Mouse (Mus musculus) liver, embryonic 11.5 days (tissue): ENCODE results near the gene Cemip. TPM values are rescaled to one million over a fixed set of nuclear protein-coding genes. Genes with fewer than 3 reads are reported as not detected.

Source experiments
- ATAC-seq: fragments of 200-750 bp; cut with Nextera tagmentation; replicated peaks from 2 replicates; pipeline ENCODE4 v1.8.0; 2017; ENCODE audit warnings: moderate number of reproducible peaks, mild to moderate bottlenecking, moderate TSS enrichment, moderate library complexity; ENCODE audit not compliant: low FRiP score
- DNase-seq: peaks from one replicate; pipeline ENCODE4 v3.0.0-alpha.2; 2017; ENCODE audit warnings: low spot score
- H3K27ac ChIP-seq: fragments of 300-500 bp; sonication (generic); 2 replicates; pipeline ENCODE4 v1.5.1; 2014; ENCODE audit warnings: mild to moderate bottlenecking, low read depth, low read length, control low read depth
- H3K27me3 ChIP-seq: fragments of 300-500 bp; sonication (generic); replicated peaks from 2 replicates; pipeline ENCODE4 v1.6.1; 2014; ENCODE audit warnings: low read length, mixed read lengths; ENCODE audit not compliant: control insufficient read depth, insufficient read depth
- H3K36me3 ChIP-seq: fragments of 300-500 bp; sonication (generic); 2 replicates; pipeline ENCODE4 v1.6.1; 2014; ENCODE audit warnings: mild to moderate bottlenecking, low read length, moderate library complexity, mixed read lengths; ENCODE audit not compliant: control insufficient read depth, insufficient read depth
- H3K4me1 ChIP-seq: fragments of 300-500 bp; sonication (generic); replicated peaks from 2 replicates; pipeline ENCODE4 v1.6.1; 2014; ENCODE audit warnings: low read length, mixed read lengths; ENCODE audit not compliant: control insufficient read depth, insufficient read depth
- H3K4me2 ChIP-seq: fragments of 300-500 bp; sonication (generic); 2 replicates; pipeline ENCODE4 v1.6.1; 2014; ENCODE audit warnings: mild to moderate bottlenecking, control low read depth, moderate library complexity
- H3K4me3 ChIP-seq: fragments of 300-500 bp; sonication (generic); 2 replicates; pipeline ENCODE4 v1.5.1; 2014; ENCODE audit warnings: low read depth, low read length, control low read depth
- H3K9ac ChIP-seq: fragments of 300-500 bp; sonication (generic); 2 replicates; pipeline ENCODE4 v1.6.1; 2014; ENCODE audit warnings: low read depth, low read length, control low read depth
- H3K9me3 ChIP-seq: fragments of 300-500 bp; sonication (generic); 2 replicates; pipeline ENCODE4 v1.6.1; 2016; ENCODE audit warnings: low read length, inconsistent platforms, mixed read lengths; ENCODE audit not compliant: control insufficient read depth
- WGBS: fragments of 180-500 bp; shearing (Covaris S2); extraction: QIAGEN DNeasy Blood & Tissue Kit; methylation state at CpG from one replicate; pipeline ENCODE4 v1.1.7; 2014; 5-methylcytosine and 5-hydroxymethylcytosine counted together
- polyA plus RNA-seq: library from polyadenylated mRNA; unstranded; fragments of >200 nt; fragmentation: Nextera tagmentation; extraction: Ambion mirVana; gene quantifications from 2 replicates; pipeline ENCODE4 v1.2.1, GENCODE M21; 2014

Cemip gene
- polyA plus RNA-seq, 1 experiment from 2014 or later: 0.15 TPM

GRCm38 (mm10) chr7:84028368-84028767, 57.9 kb downstream of the Cemip start:
- 66% methylated on average over 4 of the region's 4 CpGs for WGBS
- Histone ChIP-seq H3K9me3 (no peaks in the 10 kb centered on the region), H3K36me3 (no peaks in the 10 kb centered on the region), H3K27ac (no peak overlapping the region), H3K9ac (no peak overlapping the region), H3K4me3 (no peak overlapping the region), H3K27me3 (no peaks in the 10 kb centered on the region), H3K4me1 (no peaks in the 10 kb centered on the region), H3K4me2 (no peak overlapping the region)
- no peak for DNase-seq
- ATAC-seq: no peak

GRCm38 (mm10) chr7:84026950-84027585, 59.2 kb downstream of the Cemip start:
- ATAC-seq: no peak
- Histone ChIP-seq H3K4me3 (no peak overlapping the region), H3K4me1 (no peaks in the 10 kb centered on the region), H3K36me3 (no peaks in the 10 kb centered on the region), H3K4me2 (no peak overlapping the region), H3K9me3 (no peaks in the 10 kb centered on the region), H3K27ac (no peak overlapping the region), H3K9ac (no peak overlapping the region), H3K27me3 (no peaks in the 10 kb centered on the region)
- 72% methylated on average over 1 of the region's 1 CpGs for WGBS
- no peak for DNase-seq

GRCm38 (mm10) chr7:84026090-84026489, 60.2 kb downstream of the Cemip start:
- H3K4me3 ChIP-seq: no peak overlapping the region
- DNase-seq (no peak), ATAC-seq (no peak)
- no peaks in the 10 kb centered on the region for H3K36me3 ChIP-seq
- no peaks in the 10 kb centered on the region for H3K27me3 ChIP-seq
- H3K9ac ChIP-seq: no peak overlapping the region
- no peak overlapping the region for H3K27ac ChIP-seq
- WGBS: 79% methylated on average over 4 of the region's 4 CpGs
- H3K9me3 ChIP-seq: no peaks in the 10 kb centered on the region
- no peak overlapping the region for H3K4me2 ChIP-seq
- H3K4me1 ChIP-seq: no peaks in the 10 kb centered on the region

GRCm38 (mm10) chr7:84023466-84023865, 62.8 kb downstream of the Cemip start:
- no peaks in the 10 kb centered on the region for H3K36me3 ChIP-seq
- H3K9me3 ChIP-seq: no peaks in the 10 kb centered on the region
- ATAC-seq (no peak), DNase-seq (no peak)
- H3K4me3 ChIP-seq: no peak overlapping the region
- 74% methylated on average over 6 of the region's 6 CpGs for WGBS
- H3K27ac ChIP-seq: no peak overlapping the region
- H3K4me2 ChIP-seq: no peak overlapping the region
- no peak overlapping the region for H3K9ac ChIP-seq
- no peaks in the 10 kb centered on the region for H3K27me3 ChIP-seq
- H3K4me1 ChIP-seq: no peaks in the 10 kb centered on the region

GRCm38 (mm10) chr7:84022462-84022861, 63.8 kb downstream of the Cemip start:
- Histone ChIP-seq H3K27me3 (no peaks in the 10 kb centered on the region), H3K36me3 (no peaks in the 10 kb centered on the region), H3K9ac (no peak overlapping the region), H3K4me1 (no peaks in the 10 kb centered on the region), H3K9me3 (no peaks in the 10 kb centered on the region), H3K4me3 (no peak overlapping the region), H3K4me2 (no peak overlapping the region), H3K27ac (no peak overlapping the region)
- DNase-seq (no peak), ATAC-seq (no peak)
- 65% methylated on average over 3 of the region's 3 CpGs for WGBS

- Histone ChIP-seq H3K36me3 (no peaks in the 10 kb centered on the region), H3K27ac (no peak overlapping the region), H3K9me3 (no peaks in the 10 kb centered on the region), H3K4me2 (no peak overlapping the region), H3K9ac (no peak overlapping the region), H3K4me1 (no peaks in the 10 kb centered on the region), H3K4me3 (no peak overlapping the region), H3K27me3 (no peaks in the 10 kb centered on the region)
- no peak for ATAC-seq
- no peak for DNase-seq
Observed at GRCm38 (mm10) chr7:84019381-84019780, 66.9 kb downstream of the Cemip start.

GRCm38 (mm10) chr7:84018291-84019266, 67.7 kb downstream of the Cemip start:
- no peaks in the 10 kb centered on the region for H3K9me3 ChIP-seq
- H3K4me3 ChIP-seq: no peak overlapping the region
- H3K4me1 ChIP-seq: no peaks in the 10 kb centered on the region
- no peak overlapping the region for H3K27ac ChIP-seq
- H3K4me2 ChIP-seq: no peak overlapping the region
- no peaks in the 10 kb centered on the region for H3K27me3 ChIP-seq
- DNase-seq (no peak), ATAC-seq (no peak)
- no peaks in the 10 kb centered on the region for H3K36me3 ChIP-seq
- WGBS: 58% methylated on average over 5 of the region's 5 CpGs
- no peak overlapping the region for H3K9ac ChIP-seq

- Histone ChIP-seq H3K27me3 (no peaks in the 10 kb centered on the region), H3K9ac (no peak overlapping the region), H3K4me1 (no peaks in the 10 kb centered on the region), H3K9me3 (no peaks in the 10 kb centered on the region), H3K4me2 (no peak overlapping the region), H3K4me3 (no peak overlapping the region), H3K36me3 (no peaks in the 10 kb centered on the region), H3K27ac (no peak overlapping the region)
- no peak for DNase-seq
- 77% methylated on average over 1 of the region's 1 CpGs for WGBS
- no peak for ATAC-seq
Observed at GRCm38 (mm10) chr7:84015050-84015449, 71.3 kb downstream of the Cemip start.

GRCm38 (mm10) chr7:84013656-84014055, 72.6 kb downstream of the Cemip start:
- Histone ChIP-seq H3K36me3 (no peaks in the 10 kb centered on the region), H3K27me3 (no peaks in the 10 kb centered on the region), H3K4me2 (no peak overlapping the region), H3K9ac (no peak overlapping the region), H3K4me1 (no peaks in the 10 kb centered on the region), H3K27ac (no peak overlapping the region), H3K9me3 (no peaks in the 10 kb centered on the region), H3K4me3 (no peak overlapping the region)
- DNase-seq (no peak), ATAC-seq (no peak)
- WGBS: 67% methylated on average over 4 of the region's 4 CpGs
